Mouse (Mus musculus) thymus, adult 2 months (tissue): ENCODE measurements around the gene Pbx1. TPM values are rescaled to one million over a fixed set of nuclear protein-coding genes. Genes with fewer than 3 reads are reported as not detected.

Experiments
- DNase-seq: peaks from one replicate; pipeline ENCODE4 v3.0.0; 2021
- H3K27ac ChIP-seq: fragments of 200-500 bp; 2 replicates; pipeline ENCODE4 v1.5.1; 2012; ENCODE audit warnings: low read length, control low read depth; ENCODE audit not compliant: control insufficient read depth, insufficient read depth
- H3K27me3 ChIP-seq: fragments of 200-500 bp; 2 replicates; pipeline ENCODE4 v1.6.1; 2012; ENCODE audit warnings: mild to moderate bottlenecking, low read length, moderate library complexity, mixed read lengths; ENCODE audit not compliant: control insufficient read depth, insufficient read depth
- H3K36me3 ChIP-seq: fragments of 200-500 bp; 2 replicates; pipeline ENCODE4 v1.6.1; 2012; ENCODE audit warnings: mild to moderate bottlenecking, low read length, moderate library complexity; ENCODE audit not compliant: control insufficient read depth, insufficient read depth
- H3K4me1 ChIP-seq: fragments of 200-500 bp; replicated peaks from 2 replicates; pipeline ENCODE4 v1.6.1; 2012; ENCODE audit warnings: low read length; ENCODE audit not compliant: control insufficient read depth, insufficient read depth
- H3K4me3 ChIP-seq: fragments of 200-500 bp; 2 replicates; pipeline ENCODE4 v1.5.1; 2012; ENCODE audit warnings: mild to moderate bottlenecking, low read length, control low read depth, moderate library complexity; ENCODE audit not compliant: control insufficient read depth, insufficient read depth
- CTCF ChIP-seq: fragments of 200-500 bp; IDR thresholded peaks from 2 replicates; pipeline ENCODE4 v1.5.1; 2012; ENCODE audit warnings: mild to moderate bottlenecking, control low read depth, low read length, moderate library complexity, borderline replicate concordance; ENCODE audit not compliant: control insufficient read depth, poor library complexity, insufficient read depth; ENCODE audit errors: extremely low read depth
- POLR2A ChIP-seq: fragments of 200-500 bp; IDR thresholded peaks from 2 replicates; pipeline ENCODE4 v1.6.1; 2012; ENCODE audit warnings: mild to moderate bottlenecking, low read length, control low read depth, moderate library complexity; ENCODE audit not compliant: control insufficient read depth, poor library complexity, insufficient read depth; ENCODE audit errors: extremely low read depth
- WGBS: fragments of 180-500 bp; shearing (Covaris S2); methylation state at CpG from one replicate; pipeline ENCODE4 v1.1.7; 2018; 5-methylcytosine and 5-hydroxymethylcytosine counted together
- polyA plus RNA-seq: library from polyadenylated mRNA; depleted of rRNA; stranded (reverse); fragments of >200 nt; gene quantifications from 2 replicates; pipeline ENCODE4 v1.2.3, GENCODE M21; 2012

The Pbx1 gene
- polyA plus RNA-seq, 1 experiment, result 13.0 TPM

DNA sequence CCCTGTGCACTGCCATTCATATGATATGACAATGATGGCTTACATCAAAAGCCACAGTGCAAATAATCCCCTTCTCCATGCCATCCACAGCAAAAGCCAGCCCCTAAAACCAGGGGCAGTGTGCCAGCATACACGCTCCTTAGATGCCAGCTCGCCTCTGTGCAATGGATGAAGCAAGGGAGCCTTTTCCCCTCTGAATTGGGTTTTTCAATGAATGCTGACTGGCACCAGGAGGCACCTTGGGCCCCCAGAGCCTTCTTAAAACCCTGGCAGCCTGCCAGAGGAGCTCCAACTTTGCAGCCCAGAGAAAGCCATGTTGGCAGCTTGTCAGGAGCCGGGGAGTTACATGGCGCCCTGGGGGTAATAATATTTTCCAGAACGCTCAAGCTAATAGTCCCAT lies 186.5 kb downstream of the Pbx1 start:
- Histone ChIP-seq H3K27ac (no peak overlapping the region), H3K36me3 (no peaks in the 10 kb centered on the region), H3K4me3 (no peak overlapping the region), H3K4me1 (no peaks in the 10 kb centered on the region), H3K27me3 (no peaks in the 10 kb centered on the region)
- WGBS, result 95% methylated on average over 5 of the region's 5 CpGs
- DNase-seq, result no peak
- TF ChIP-seq POLR2A (no peak), CTCF (no peak)

DNA sequence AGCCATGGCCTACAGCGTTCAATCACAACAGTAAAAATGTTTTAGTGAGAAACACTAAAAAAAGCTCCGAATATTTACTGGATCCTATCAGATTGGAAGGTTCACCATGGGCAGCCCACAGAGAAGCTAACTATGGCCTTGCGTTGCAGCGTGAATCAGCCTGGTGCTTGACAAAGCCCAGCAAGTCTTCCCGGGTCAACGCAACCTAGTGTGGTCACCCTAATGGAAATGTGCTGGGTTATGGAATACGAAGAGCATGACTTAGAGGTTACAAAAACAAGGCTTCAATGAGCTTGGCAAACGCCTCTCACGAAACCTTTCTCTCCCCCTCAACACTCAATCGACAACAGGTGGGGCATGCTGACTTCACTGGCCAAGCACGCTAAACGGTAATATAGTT lies 188.3 kb downstream of the Pbx1 start:
- DNase-seq, result no peak
- 96% methylated on average over 12 of the region's 12 CpGs for WGBS
- Histone ChIP-seq H3K27me3 (no peaks in the 10 kb centered on the region), H3K4me3 (no peak overlapping the region), H3K4me1 (no peaks in the 10 kb centered on the region), H3K27ac (no peak overlapping the region), H3K36me3 (no peaks in the 10 kb centered on the region)
- TF ChIP-seq POLR2A (no peak), CTCF (no peak)

DNA sequence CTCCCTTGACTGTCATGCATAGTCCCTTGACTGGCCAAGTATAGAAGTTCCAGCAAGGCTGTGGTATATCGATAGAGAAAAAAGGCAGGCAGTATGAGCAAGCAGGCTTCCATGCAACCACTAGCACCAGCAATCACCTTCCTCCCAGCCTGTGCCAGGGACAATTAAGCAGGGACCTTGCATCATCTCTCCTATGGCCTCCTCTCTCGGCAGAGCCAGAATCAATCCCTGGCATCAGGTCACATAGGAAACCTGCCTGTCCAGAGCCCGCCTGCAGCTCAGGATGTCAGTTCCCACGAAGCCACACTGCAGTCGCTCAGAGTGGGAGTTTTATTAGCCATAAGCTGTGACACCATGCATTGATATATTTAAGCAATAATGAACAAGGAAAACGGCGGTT lies 189.0 kb downstream of the Pbx1 start:
- Histone ChIP-seq H3K36me3 (no peaks in the 10 kb centered on the region), H3K4me3 (no peak overlapping the region), H3K4me1 (no peaks in the 10 kb centered on the region), H3K27me3 (no peaks in the 10 kb centered on the region), H3K27ac (no peak overlapping the region)
- 93% methylated on average over 7 of the region's 7 CpGs for WGBS
- no peak for DNase-seq
- TF ChIP-seq CTCF (no peak), POLR2A (no peak)

DNA sequence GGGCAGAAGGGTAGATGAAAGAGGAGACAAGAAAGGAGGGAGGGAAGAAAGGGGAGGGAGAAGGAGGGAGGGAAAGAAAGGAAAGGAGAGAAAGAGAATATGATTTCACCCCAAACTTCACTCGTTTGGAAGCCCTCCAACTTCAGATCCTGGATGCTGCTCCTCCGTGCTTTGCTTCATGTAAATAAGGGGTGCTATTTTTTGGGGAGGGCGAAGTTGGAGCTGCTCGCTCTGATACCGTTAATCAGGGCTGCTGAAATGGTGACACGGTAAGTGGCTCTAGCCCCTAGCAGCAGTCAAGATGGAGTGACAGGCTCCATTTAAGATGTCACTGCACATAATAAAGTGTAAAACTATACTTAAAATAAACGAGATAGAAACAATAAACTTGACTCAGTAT lies 190.8 kb downstream of the Pbx1 start:
- 86% methylated on average over 7 of the region's 7 CpGs for WGBS
- no peak for DNase-seq
- no peaks in the 10 kb centered on the region for H3K4me1 ChIP-seq
- no peak overlapping the region for H3K27ac ChIP-seq
- no peaks in the 10 kb centered on the region for H3K27me3 ChIP-seq
- H3K36me3 ChIP-seq, result no peaks in the 10 kb centered on the region
- TF ChIP-seq POLR2A, result no peak
- no peak for TF ChIP-seq CTCF
- no peak overlapping the region for H3K4me3 ChIP-seq

DNA sequence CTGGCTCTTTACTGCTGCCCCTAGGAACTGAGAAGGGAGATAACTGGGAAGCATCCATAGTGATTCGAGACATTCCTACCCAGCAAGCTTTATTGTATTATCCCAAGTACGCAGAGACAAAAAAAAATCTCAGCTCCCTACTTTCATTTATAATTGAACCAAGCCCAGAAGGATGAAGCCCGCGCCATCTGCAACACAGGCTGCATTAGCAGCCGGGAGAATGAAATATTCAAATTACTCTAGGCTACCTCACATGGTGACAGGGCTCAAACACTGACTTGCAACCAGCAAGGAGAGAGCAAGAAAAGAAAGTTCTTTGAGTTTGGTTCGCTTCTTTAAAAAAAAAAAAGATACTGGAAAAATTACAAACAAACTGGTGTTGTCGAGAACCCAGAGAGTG lies 191.2 kb downstream of the Pbx1 start:
- H3K27me3 ChIP-seq, result no peaks in the 10 kb centered on the region

DNA sequence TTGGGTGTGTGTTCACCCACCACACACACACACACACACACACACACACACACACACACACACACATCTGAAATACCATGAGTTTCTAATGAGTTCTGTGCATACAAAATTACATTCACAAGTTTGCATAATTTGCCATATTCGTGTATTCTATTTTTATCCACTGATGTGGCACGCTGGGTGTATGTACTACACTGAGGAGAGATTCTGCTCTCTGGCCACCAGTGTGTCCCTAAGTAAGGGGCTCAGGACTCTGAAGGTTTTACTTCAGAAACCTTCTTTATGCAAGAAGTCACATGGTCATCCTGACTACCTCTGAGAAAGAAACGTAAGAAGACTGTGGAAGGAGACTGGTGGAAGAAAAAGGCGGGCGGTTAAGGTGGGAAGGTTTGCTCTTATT lies 191.7 kb downstream of the Pbx1 start:
- Histone ChIP-seq H3K27ac (no peak overlapping the region), H3K27me3 (no peaks in the 10 kb centered on the region), H3K4me1 (no peaks in the 10 kb centered on the region), H3K4me3 (no peak overlapping the region), H3K36me3 (no peaks in the 10 kb centered on the region)
- 94% methylated on average over 5 of the region's 5 CpGs for WGBS
- TF ChIP-seq POLR2A (no peak), CTCF (no peak)
- no peak for DNase-seq

More for the DNA sequence above, 191.2 kb downstream of the Pbx1 start:
- no peak for TF ChIP-seq CTCF
- TF ChIP-seq POLR2A, result no peak
- no peak for DNase-seq
- H3K4me1 ChIP-seq, result no peaks in the 10 kb centered on the region
- no peaks in the 10 kb centered on the region for H3K36me3 ChIP-seq
- no peak overlapping the region for H3K27ac ChIP-seq
- WGBS, result 87% methylated on average over 7 of the region's 7 CpGs
- no peak overlapping the region for H3K4me3 ChIP-seq

DNA sequence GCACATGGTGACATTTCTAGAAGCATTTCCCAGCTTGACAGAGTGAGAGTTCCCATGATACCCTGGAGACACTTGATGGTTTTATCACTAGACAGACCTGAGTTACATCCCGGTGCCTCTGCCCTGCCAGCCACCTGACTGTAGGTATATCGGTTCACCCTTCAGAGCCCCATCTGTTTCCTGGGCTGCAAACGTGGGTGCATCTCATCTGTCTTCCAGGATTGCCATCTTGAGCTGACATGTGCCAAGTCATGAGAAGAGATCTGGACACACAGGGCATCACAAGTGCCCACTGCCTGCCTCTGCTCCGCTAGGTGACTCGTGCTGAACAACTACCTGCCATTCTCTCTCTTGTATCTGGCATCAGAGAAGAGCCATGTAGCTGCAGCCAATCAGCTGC lies 196.0 kb downstream of the Pbx1 start:
- WGBS, result 93% methylated on average over 5 of the region's 5 CpGs
- H3K27ac ChIP-seq, result no peak overlapping the region
- H3K4me1 ChIP-seq, result no peaks in the 10 kb centered on the region
- TF ChIP-seq CTCF (no peak), POLR2A (no peak)
- DNase-seq, result no peak
- no peak overlapping the region for H3K4me3 ChIP-seq
- H3K27me3 ChIP-seq, result no peaks in the 10 kb centered on the region
- no peaks in the 10 kb centered on the region for H3K36me3 ChIP-seq
